Mouse (Mus musculus) hindbrain, embryonic 14.5 days (tissue): Measurements from ENCODE around the gene Cd300c2. TPM values are rescaled to one million over a fixed set of nuclear protein-coding genes. Genes with fewer than 3 reads are reported as not detected.
"Not testable (repeated sequence)": the region's sequence is repeated elsewhere in the genome, so short reads cannot be mapped to it uniquely, and the experiment has no call there.

Experiments used
- ATAC-seq: fragments of 200-750 bp; cut with Nextera tagmentation; 2 replicates; pipeline ENCODE4 v1.8.0; 2017; ENCODE audit warnings: moderate number of reproducible peaks, mild to moderate bottlenecking, moderate TSS enrichment, moderate library complexity; ENCODE audit not compliant: low FRiP score
- DNase-seq: peaks from one replicate; pipeline ENCODE4 v3.0.0-alpha.2; 2015; ENCODE audit warnings: low spot score
- H3K27ac ChIP-seq: fragments of 300-500 bp; sonication (generic); 2 replicates; pipeline ENCODE4 v1.5.1; 2014; ENCODE audit warnings: mild to moderate bottlenecking, moderate library complexity
- H3K27me3 ChIP-seq: fragments of 300-500 bp; sonication (generic); 2 replicates; pipeline ENCODE4 v1.6.1; 2014; ENCODE audit warnings: mild to moderate bottlenecking, low read length, mixed read lengths; ENCODE audit not compliant: control insufficient read depth, insufficient read depth
- H3K36me3 ChIP-seq: fragments of 300-500 bp; sonication (generic); replicated peaks from 2 replicates; pipeline ENCODE4 v1.6.1; 2014; ENCODE audit not compliant: control insufficient read depth, insufficient read depth
- H3K4me1 ChIP-seq: fragments of 300-500 bp; sonication (generic); replicated peaks from 2 replicates; pipeline ENCODE4 v1.6.1; 2014; ENCODE audit warnings: antibody characterized with exemption, low read length, mixed read lengths; ENCODE audit not compliant: control insufficient read depth, insufficient read depth
- H3K4me2 ChIP-seq: fragments of 300-500 bp; sonication (generic); replicated peaks from 2 replicates; pipeline ENCODE4 v1.6.1; 2014; ENCODE audit warnings: mild to moderate bottlenecking, moderate library complexity
- H3K4me3 ChIP-seq: fragments of 300-500 bp; sonication (generic); replicated peaks from 2 replicates; pipeline ENCODE4 v1.5.1; 2014; ENCODE audit warnings: mild to moderate bottlenecking, low read length
- H3K9ac ChIP-seq: fragments of 300-500 bp; sonication (generic); 2 replicates; pipeline ENCODE4 v1.6.1; 2014
- H3K9me3 ChIP-seq: fragments of 300-500 bp; sonication (generic); 2 replicates; pipeline ENCODE4 v1.6.1; 2016; ENCODE audit warnings: low read length; ENCODE audit not compliant: control insufficient read depth
- WGBS: fragments of 180-500 bp; shearing (Covaris S2); extraction: QIAGEN DNeasy Blood & Tissue Kit; methylation state at CpG from one replicate; pipeline ENCODE4 v1.1.7; 2014; 5-methylcytosine and 5-hydroxymethylcytosine counted together
- polyA plus RNA-seq: library from polyadenylated mRNA; unstranded; fragments of >200 nt; fragmentation: Nextera tagmentation; extraction: Ambion mirVana; gene quantifications from 2 replicates; pipeline ENCODE4 v1.2.1, GENCODE M21; 2014

Gene Cd300c2
- 1.0 and 1.7 TPM in 2 replicates for polyA plus RNA-seq

DNA sequence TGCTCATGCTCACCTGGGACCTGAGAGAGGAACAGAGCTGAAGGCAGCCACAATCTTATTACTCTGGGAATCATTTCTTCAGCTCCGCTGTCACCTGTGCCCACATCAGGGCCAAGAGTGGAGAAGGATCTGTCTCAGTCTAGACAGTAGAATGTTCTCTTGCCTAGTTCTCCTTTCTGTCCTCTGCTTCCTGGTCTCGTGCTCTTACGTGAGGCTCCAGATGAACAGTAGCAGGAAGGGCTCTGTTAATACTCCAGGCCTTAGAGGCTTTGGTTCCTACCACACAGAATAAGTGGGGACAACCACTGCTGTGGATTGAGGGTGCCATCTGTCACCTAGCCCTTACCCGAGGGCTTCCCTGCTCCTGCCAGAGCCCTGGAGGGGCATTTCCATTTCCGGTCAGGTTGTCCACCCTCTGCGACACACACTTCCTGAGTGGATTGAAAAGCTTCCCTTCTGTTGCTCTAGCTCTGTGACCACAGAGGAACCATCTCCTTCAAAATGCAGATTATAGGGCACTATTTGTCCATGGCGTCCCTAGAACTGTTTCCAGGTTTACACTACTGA lies at the start of gene Cd300c2:
Gene Cd300c2 (minus strand): TSS at position 407 of the 567 bp plus-strand sequence.
- no peak within 1 kb of the TSS for H3K27ac ChIP-seq
- no peak for ATAC-seq
- 86% methylated on average over 7 of the region's 7 CpGs for WGBS

DNA sequence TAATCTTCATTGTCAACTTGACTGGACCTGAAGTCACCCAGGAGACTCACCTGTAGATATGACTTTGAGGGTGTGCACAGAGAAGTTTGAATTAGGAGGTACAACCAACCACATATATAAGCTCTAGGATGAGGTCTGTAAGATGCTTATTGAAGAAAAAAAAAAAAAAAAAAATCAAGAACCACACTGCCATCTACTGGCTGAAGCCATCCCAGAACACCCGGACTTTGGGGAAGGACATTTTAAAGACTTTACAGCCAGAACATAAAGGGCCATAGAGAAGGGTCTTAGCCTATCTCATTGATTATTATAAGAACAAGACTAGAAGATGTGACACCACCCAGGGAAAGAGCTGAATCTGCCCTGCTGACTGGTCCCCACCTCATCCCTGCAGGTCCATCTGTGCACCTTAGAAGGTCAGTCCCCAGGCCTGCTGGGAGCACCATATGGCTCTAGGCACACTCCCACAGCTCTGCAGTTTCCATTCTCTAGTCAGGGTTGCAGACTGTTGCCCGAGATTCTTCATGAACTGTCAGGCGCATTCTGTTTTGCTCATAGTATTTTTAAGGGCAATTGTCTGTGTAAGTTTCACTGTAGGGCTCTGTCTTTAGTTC lies 47.7 kb upstream of the Cd300c2 start:
- H3K9me3 ChIP-seq: no peaks in the 10 kb centered on the region
- no peaks in the 10 kb centered on the region for H3K36me3 ChIP-seq
- H3K4me3 ChIP-seq: no peak overlapping the region
- ATAC-seq (no peak), DNase-seq (no peak)
- no peaks in the 10 kb centered on the region for H3K27me3 ChIP-seq
- H3K27ac ChIP-seq: no peak overlapping the region
- no peaks in the 10 kb centered on the region for H3K4me1 ChIP-seq
- no peak overlapping the region for H3K4me2 ChIP-seq
- H3K9ac ChIP-seq: no peak overlapping the region
- WGBS: 45% methylated on average over 3 of the region's 3 CpGs

More for the DNA sequence above, at the start of gene Cd300c2:
- no peaks in the 10 kb centered on the region for H3K27me3 ChIP-seq
- H3K36me3 ChIP-seq: no peaks in the 10 kb centered on the region
- H3K4me2 ChIP-seq: no peak within 1 kb of the TSS
- H3K4me3 ChIP-seq: no peak within 1 kb of the TSS
- no peak within 1 kb of the TSS for H3K9ac ChIP-seq
- no peaks in the 10 kb centered on the region for H3K9me3 ChIP-seq
- DNase-seq: no peak
- no peaks in the 10 kb centered on the region for H3K4me1 ChIP-seq

DNA sequence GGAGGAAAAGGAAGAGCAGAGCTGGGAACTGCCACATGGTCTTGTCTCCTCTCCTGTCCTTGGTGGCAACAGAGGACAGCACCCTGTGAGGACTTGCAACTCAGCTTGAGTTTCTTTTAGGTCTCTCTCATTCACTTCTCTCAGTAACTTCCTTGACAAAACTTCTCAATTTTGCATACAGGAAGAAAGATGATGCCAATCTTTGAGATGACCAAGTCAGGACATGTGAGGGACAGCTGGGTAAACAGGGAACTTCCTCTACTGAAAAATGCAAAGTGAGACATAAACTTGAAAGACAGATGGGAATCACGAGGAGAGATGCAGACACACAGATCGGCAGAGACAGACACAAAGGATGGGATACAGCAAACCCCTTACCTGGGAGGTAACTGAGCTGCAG lies 46.6 kb upstream of the Cd300c2 start, which contains the start of gene Cd300ld3:
Gene Cd300ld3 (minus strand): TSS at position 151 of the 400 bp plus-strand sequence.
- DNase-seq (no peak), ATAC-seq (no peak)
- WGBS: 87% methylated on average over 2 of the region's 2 CpGs
- Histone ChIP-seq H3K4me1 (no peaks in the 10 kb centered on the region), H3K9ac (no peak within 1 kb of the TSS), H3K27me3 (no peaks in the 10 kb centered on the region), H3K9me3 (no peaks in the 10 kb centered on the region), H3K4me3 (no peak within 1 kb of the TSS), H3K4me2 (no peak within 1 kb of the TSS), H3K36me3 (no peaks in the 10 kb centered on the region), H3K27ac (no peak within 1 kb of the TSS)

DNA sequence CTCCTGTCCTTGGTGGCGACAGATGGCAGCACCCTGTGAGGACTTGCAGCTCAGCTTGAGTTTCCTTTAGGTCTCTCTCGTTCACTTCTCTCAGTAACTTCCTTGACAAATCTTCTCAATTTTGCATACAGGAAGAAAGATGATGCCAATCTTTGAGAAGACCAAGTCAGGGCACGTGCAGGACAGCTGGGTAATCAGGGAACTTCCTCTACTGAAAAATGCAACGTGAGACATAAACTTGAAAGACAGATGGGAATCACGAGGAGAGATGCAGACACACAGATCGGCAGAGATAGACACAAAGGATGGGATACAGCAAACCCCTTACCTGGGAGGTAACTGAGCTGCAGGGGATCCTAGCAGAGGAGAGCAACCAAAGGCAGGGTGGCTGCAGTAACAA lies 36.0 kb upstream of the Cd300c2 start, which contains the start of gene Cd300ld5:
Gene Cd300ld5 (minus strand): TSS at position 101 of the 400 bp plus-strand sequence.
- not testable (repeated sequence) for H3K4me1 ChIP-seq, H3K9ac ChIP-seq, ATAC-seq, H3K4me2 ChIP-seq, H3K4me3 ChIP-seq, H3K9me3 ChIP-seq, DNase-seq, H3K36me3 ChIP-seq, H3K27ac ChIP-seq, H3K27me3 ChIP-seq
- no CpG with 5 or more reads among the region's 6 CpGs for WGBS

DNA sequence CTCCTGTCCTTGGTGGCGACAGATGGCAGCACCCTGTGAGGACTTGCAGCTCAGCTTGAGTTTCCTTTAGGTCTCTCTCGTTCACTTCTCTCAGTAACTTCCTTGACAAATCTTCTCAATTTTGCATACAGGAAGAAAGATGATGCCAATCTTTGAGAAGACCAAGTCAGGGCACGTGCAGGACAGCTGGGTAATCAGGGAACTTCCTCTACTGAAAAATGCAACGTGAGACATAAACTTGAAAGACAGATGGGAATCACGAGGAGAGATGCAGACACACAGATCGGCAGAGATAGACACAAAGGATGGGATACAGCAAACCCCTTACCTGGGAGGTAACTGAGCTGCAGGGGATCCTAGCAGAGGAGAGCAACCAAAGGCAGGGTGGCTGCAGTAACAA lies 25.2 kb upstream of the Cd300c2 start, which contains the start of gene Cd300ld4:
Gene Cd300ld4 (minus strand): TSS at position 101 of the 400 bp plus-strand sequence.
- not testable (repeated sequence) for H3K4me3 ChIP-seq, DNase-seq, H3K4me1 ChIP-seq, ATAC-seq, H3K27ac ChIP-seq, H3K36me3 ChIP-seq, H3K9me3 ChIP-seq, H3K27me3 ChIP-seq, H3K4me2 ChIP-seq, H3K9ac ChIP-seq
- WGBS: no CpG with 5 or more reads among the region's 6 CpGs

DNA sequence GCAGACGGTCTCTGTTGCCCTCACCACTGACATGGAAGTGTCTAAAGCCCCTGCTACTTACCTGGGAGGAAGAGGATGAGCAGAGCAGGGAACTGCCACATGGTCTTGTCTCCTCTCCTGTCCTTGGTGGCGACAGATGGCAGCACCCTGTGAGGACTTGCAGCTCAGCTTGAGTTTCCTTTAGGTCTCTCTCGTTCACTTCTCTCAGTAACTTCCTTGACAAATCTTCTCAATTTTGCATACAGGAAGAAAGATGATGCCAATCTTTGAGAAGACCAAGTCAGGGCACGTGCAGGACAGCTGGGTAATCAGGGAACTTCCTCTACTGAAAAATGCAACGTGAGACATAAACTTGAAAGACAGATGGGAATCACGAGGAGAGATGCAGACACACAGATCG lies 14.4 kb upstream of the Cd300c2 start, which contains the start of gene Cd300ld2:
Gene Cd300ld2 (minus strand): TSS at position 101 of the 400 bp plus-strand sequence.
- H3K4me1 ChIP-seq, DNase-seq, H3K27me3 ChIP-seq, H3K9me3 ChIP-seq, H3K27ac ChIP-seq, H3K36me3 ChIP-seq, H3K9ac ChIP-seq, H3K4me3 ChIP-seq, ATAC-seq, H3K4me2 ChIP-seq: not testable (repeated sequence)
- no CpG with 5 or more reads among the region's 7 CpGs for WGBS

DNA sequence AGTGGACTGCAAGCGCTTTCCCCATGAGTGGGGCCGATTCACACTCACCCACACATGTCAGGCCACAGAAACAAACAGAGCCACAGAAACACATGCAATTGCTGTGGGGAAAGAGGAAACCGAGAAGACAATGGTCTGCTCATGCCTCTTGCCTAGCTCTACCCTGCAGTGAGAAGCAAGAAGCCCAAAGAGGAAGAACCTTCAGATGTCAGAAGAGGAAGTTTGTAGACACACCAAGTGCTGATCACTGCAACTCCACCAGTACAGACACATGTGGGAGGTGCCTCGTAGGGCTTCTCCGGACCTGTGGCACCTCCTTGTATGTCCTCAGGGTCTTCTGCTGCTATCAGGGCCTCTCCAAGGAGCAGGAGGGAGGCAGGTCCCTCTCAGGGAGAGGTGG lies 2.4 kb upstream of the Cd300c2 start:
- no peak for DNase-seq
- Histone ChIP-seq H3K4me1 (no peaks in the 10 kb centered on the region), H3K27me3 (no peaks in the 10 kb centered on the region), H3K36me3 (no peaks in the 10 kb centered on the region), H3K4me3 (no peak overlapping the region), H3K27ac (no peak overlapping the region), H3K9ac (no peak overlapping the region), H3K4me2 (no peak overlapping the region), H3K9me3 (no peaks in the 10 kb centered on the region)
- 88% methylated on average over 5 of the region's 5 CpGs for WGBS
- ATAC-seq: no peak

DNA sequence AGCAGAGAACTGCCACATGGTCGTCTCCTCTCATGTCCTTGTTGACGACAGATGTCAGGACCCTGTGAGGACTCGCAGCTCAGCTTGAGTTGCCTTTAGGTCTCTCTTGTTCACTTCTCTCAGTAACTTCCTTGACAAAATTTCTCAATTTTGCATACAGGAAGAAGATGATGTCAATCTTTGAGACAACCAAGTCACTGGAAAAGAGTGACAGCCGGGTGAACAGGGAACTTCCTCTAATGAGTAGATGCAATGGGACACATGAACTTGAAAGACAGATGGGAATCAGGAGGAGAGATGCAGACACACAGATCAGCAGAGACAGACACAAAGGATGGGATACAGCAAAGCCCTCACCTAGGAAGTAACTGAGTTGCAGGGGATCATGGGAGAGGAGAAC lies 11.9 kb downstream of the Cd300c2 start, which contains the start of gene Cd300ld:
Gene Cd300ld (minus strand): TSS at position 130 of the 400 bp plus-strand sequence.
- DNase-seq (no peak), ATAC-seq (no peak)
- no peak within 1 kb of the TSS for H3K9ac ChIP-seq
- no peak within 1 kb of the TSS for H3K27ac ChIP-seq
- no peaks in the 10 kb centered on the region for H3K36me3 ChIP-seq
- no peaks in the 10 kb centered on the region for H3K9me3 ChIP-seq
- no peak within 1 kb of the TSS for H3K4me2 ChIP-seq
- H3K4me1 ChIP-seq: no peaks in the 10 kb centered on the region
- WGBS: 85% methylated on average over 4 of the region's 4 CpGs
- H3K4me3 ChIP-seq: no peak within 1 kb of the TSS
- H3K27me3 ChIP-seq: no peaks in the 10 kb centered on the region

DNA sequence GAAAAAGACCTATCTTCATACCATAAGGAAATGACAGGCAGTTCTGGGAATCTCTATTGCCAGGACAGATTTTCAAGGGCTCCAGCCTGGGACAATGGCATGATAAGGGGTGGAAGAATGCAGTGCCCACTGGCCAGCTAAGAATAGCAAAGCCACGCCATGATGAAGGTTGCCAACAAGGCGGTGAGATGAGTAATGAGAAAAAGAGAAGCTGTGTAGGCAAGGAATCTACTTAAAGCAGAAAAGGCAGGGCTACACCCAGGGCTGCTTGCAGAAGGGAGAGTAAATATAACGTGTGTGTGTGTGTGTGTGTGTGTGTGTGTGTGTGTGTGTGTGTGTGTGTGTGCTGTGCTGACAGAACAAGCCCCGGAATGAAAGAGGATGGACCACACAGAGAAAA lies 19.8 kb downstream of the Cd300c2 start:
- no peak for ATAC-seq
- H3K36me3 ChIP-seq: no peaks in the 10 kb centered on the region
- no peaks in the 10 kb centered on the region for H3K4me1 ChIP-seq
- H3K27me3 ChIP-seq: no peaks in the 10 kb centered on the region
- H3K27ac ChIP-seq: no peak overlapping the region
- DNase-seq: no peak
- no peak overlapping the region for H3K4me3 ChIP-seq
- 79% methylated on average over 4 of the region's 4 CpGs for WGBS
- no peak overlapping the region for H3K4me2 ChIP-seq
- H3K9me3 ChIP-seq: peaks cover 14% of the 10 kb centered on the region; the same call in 1 of the 2 replicates
- no peak overlapping the region for H3K9ac ChIP-seq
